Mouse (Mus musculus) forebrain, embryonic 12.5 days (tissue): ENCODE measurements around the gene Slc6a14. TPM values are rescaled to one million over a fixed set of nuclear protein-coding genes. Genes with fewer than 3 reads are reported as not detected.

Experiments used
- ATAC-seq: fragments of 200-750 bp; cut with Nextera tagmentation; 2 replicates; pipeline ENCODE4 v1.8.0; 2017; ENCODE audit warnings: moderate TSS enrichment; ENCODE audit not compliant: low FRiP score
- H3K27ac ChIP-seq: fragments of 300-500 bp; sonication (generic); 2 replicates; pipeline ENCODE4 v1.5.1; 2016; ENCODE audit warnings: mild to moderate bottlenecking
- H3K27me3 ChIP-seq: fragments of 300-500 bp; sonication (generic); 2 replicates; pipeline ENCODE4 v1.6.1; 2016; ENCODE audit warnings: mild to moderate bottlenecking
- H3K36me3 ChIP-seq: fragments of 300-500 bp; sonication (generic); replicated peaks from 2 replicates; pipeline ENCODE4 v1.6.1; 2016; ENCODE audit warnings: mild to moderate bottlenecking
- H3K4me1 ChIP-seq: fragments of 300-500 bp; sonication (generic); 2 replicates; pipeline ENCODE4 v1.6.1; 2016
- H3K4me2 ChIP-seq: fragments of 300-500 bp; sonication (generic); 2 replicates; pipeline ENCODE4 v1.6.1; 2016; ENCODE audit warnings: mild to moderate bottlenecking, moderate library complexity
- H3K4me3 ChIP-seq: fragments of 300-500 bp; sonication (generic); replicated peaks from 2 replicates; pipeline ENCODE4 v1.5.1; 2016; ENCODE audit warnings: mild to moderate bottlenecking
- H3K9ac ChIP-seq: fragments of 300-500 bp; sonication (generic); 2 replicates; pipeline ENCODE4 v1.6.1; 2016; ENCODE audit warnings: mild to moderate bottlenecking
- H3K9me3 ChIP-seq: fragments of 300-500 bp; sonication (generic); 2 replicates; pipeline ENCODE4 v1.6.1; 2016
- WGBS: fragments of 180-500 bp; shearing (Covaris S2); methylation state at CpG from one replicate; pipeline ENCODE4 v1.1.7; 2016; 5-methylcytosine and 5-hydroxymethylcytosine counted together
- polyA plus RNA-seq: library from polyadenylated mRNA; unstranded; fragments of >200 nt; fragmentation: Nextera tagmentation; extraction: Ambion mirVana; gene quantifications from 2 replicates; pipeline ENCODE4 v1.2.1, GENCODE M21; 2016

The Slc6a14 gene
- polyA plus RNA-seq: 0.09 and 0.15 TPM in 2 replicates

GRCm38 (mm10) chrX:21714829-21715228, at the start of gene Slc6a14:
Gene Slc6a14, plus strand, starts transcription at chrX:21714896.
- 65% methylated on average over 7 of the region's 7 CpGs for WGBS
- ATAC-seq: no peak
- no peak within 1 kb of the TSS for H3K27ac ChIP-seq

GRCm38 (mm10) chrX:21670896-21671295, 43.8 kb upstream of the Slc6a14 start:
- H3K4me3 ChIP-seq: no peak overlapping the region
- no peak for ATAC-seq
- 29% methylated on average over 7 of the region's 7 CpGs for WGBS
- H3K27me3 ChIP-seq: no peaks in the 10 kb centered on the region
- H3K9ac ChIP-seq: no peak overlapping the region
- no peaks in the 10 kb centered on the region for H3K9me3 ChIP-seq
- H3K27ac ChIP-seq: no peak overlapping the region
- H3K4me1 ChIP-seq: no peaks in the 10 kb centered on the region
- H3K4me2 ChIP-seq: no peak overlapping the region
- H3K36me3 ChIP-seq: no peaks in the 10 kb centered on the region

More at GRCm38 (mm10) chrX:21714829-21715228, at the start of gene Slc6a14:
- Histone ChIP-seq H3K9me3 (no peaks in the 10 kb centered on the region), H3K4me3 (no peak within 1 kb of the TSS), H3K9ac (no peak within 1 kb of the TSS), H3K4me1 (no peaks in the 10 kb centered on the region), H3K36me3 (no peaks in the 10 kb centered on the region), H3K4me2 (no peak within 1 kb of the TSS), H3K27me3 (no peaks in the 10 kb centered on the region)

GRCm38 (mm10) chrX:21695220-21695619, 19.5 kb upstream of the Slc6a14 start:
- Histone ChIP-seq H3K27ac (no peak overlapping the region), H3K9ac (no peak overlapping the region), H3K27me3 (no peaks in the 10 kb centered on the region), H3K4me3 (no peak overlapping the region), H3K4me1 (no peaks in the 10 kb centered on the region), H3K36me3 (no peaks in the 10 kb centered on the region), H3K9me3 (no peaks in the 10 kb centered on the region), H3K4me2 (no peak overlapping the region)
- ATAC-seq: no peak
- 71% methylated on average over 6 of the region's 6 CpGs for WGBS

GRCm38 (mm10) chrX:21695687-21696086, 19.0 kb upstream of the Slc6a14 start:
- no peak for ATAC-seq
- H3K4me1 ChIP-seq: no peaks in the 10 kb centered on the region
- no peaks in the 10 kb centered on the region for H3K27me3 ChIP-seq
- no peak overlapping the region for H3K27ac ChIP-seq
- no peaks in the 10 kb centered on the region for H3K36me3 ChIP-seq
- H3K4me3 ChIP-seq: no peak overlapping the region
- 95% methylated on average over 3 of the region's 3 CpGs for WGBS
- no peak overlapping the region for H3K4me2 ChIP-seq
- no peak overlapping the region for H3K9ac ChIP-seq
- no peaks in the 10 kb centered on the region for H3K9me3 ChIP-seq

- Histone ChIP-seq H3K27ac (no peak overlapping the region), H3K27me3 (no peaks in the 10 kb centered on the region), H3K4me2 (no peak overlapping the region), H3K36me3 (no peaks in the 10 kb centered on the region), H3K9ac (no peak overlapping the region), H3K9me3 (no peaks in the 10 kb centered on the region), H3K4me3 (no peak overlapping the region), H3K4me1 (no peaks in the 10 kb centered on the region)
- ATAC-seq: no peak
- 78% methylated on average over 4 of the region's 4 CpGs for WGBS
These were observed 13.1 kb upstream of the Slc6a14 start for GRCm38 (mm10) chrX:21701646-21702045.

GRCm38 (mm10) chrX:21704470-21704869, 10.2 kb upstream of the Slc6a14 start:
- 53% methylated on average over 1 of the region's 1 CpGs for WGBS

GRCm38 (mm10) chrX:21715293-21715692, 597 bp downstream of the Slc6a14 start:
- no peaks in the 10 kb centered on the region for H3K4me1 ChIP-seq
- 59% methylated on average over 5 of the region's 5 CpGs for WGBS
- H3K4me2 ChIP-seq: no peak overlapping the region
- H3K9me3 ChIP-seq: no peaks in the 10 kb centered on the region
- no peaks in the 10 kb centered on the region for H3K27me3 ChIP-seq
- H3K9ac ChIP-seq: no peak overlapping the region
- no peaks in the 10 kb centered on the region for H3K36me3 ChIP-seq
- no peak overlapping the region for H3K27ac ChIP-seq
- ATAC-seq: no peak
- no peak overlapping the region for H3K4me3 ChIP-seq

More at GRCm38 (mm10) chrX:21704470-21704869, 10.2 kb upstream of the Slc6a14 start:
- Histone ChIP-seq H3K4me2 (no peak overlapping the region), H3K36me3 (no peaks in the 10 kb centered on the region), H3K9ac (no peak overlapping the region), H3K4me3 (no peak overlapping the region), H3K27me3 (no peaks in the 10 kb centered on the region), H3K27ac (no peak overlapping the region), H3K9me3 (no peaks in the 10 kb centered on the region), H3K4me1 (no peaks in the 10 kb centered on the region)
- ATAC-seq: no peak

- no peaks in the 10 kb centered on the region for H3K27me3 ChIP-seq
- no peak for ATAC-seq
These were observed 2.2 kb downstream of the Slc6a14 start for GRCm38 (mm10) chrX:21716885-21717284.

GRCm38 (mm10) chrX:21744997-21745396, 30.3 kb downstream of the Slc6a14 start, which contains the start of gene Gm28269:
Gene Gm28269, minus strand, starts transcription at chrX:21745097.
- H3K4me3 ChIP-seq: no peak within 1 kb of the TSS
- no peak within 1 kb of the TSS for H3K4me2 ChIP-seq
- H3K36me3 ChIP-seq: no peaks in the 10 kb centered on the region
- no peaks in the 10 kb centered on the region for H3K27me3 ChIP-seq
- no peak within 1 kb of the TSS for H3K9ac ChIP-seq
- ATAC-seq: no peak
- H3K4me1 ChIP-seq: no peaks in the 10 kb centered on the region
- H3K27ac ChIP-seq: no peak within 1 kb of the TSS
- no peaks in the 10 kb centered on the region for H3K9me3 ChIP-seq

More at GRCm38 (mm10) chrX:21716885-21717284, 2.2 kb downstream of the Slc6a14 start:
- WGBS: 96% methylated on average over 2 of the region's 2 CpGs
- Histone ChIP-seq H3K4me2 (no peak overlapping the region), H3K27ac (no peak overlapping the region), H3K36me3 (no peaks in the 10 kb centered on the region), H3K9ac (no peak overlapping the region), H3K4me1 (no peaks in the 10 kb centered on the region), H3K9me3 (no peaks in the 10 kb centered on the region), H3K4me3 (no peak overlapping the region)

Other genes with a start within 250 kb of the Slc6a14 start
- 0.92 and 0.96 TPM in 2 replicates for gene Agtr2, start 230.4 kb upstream of the Slc6a14 start, polyA plus RNA-seq
- gene Gm28269, start 30.2 kb downstream of the Slc6a14 start, polyA plus RNA-seq: not detected in 2 replicates